Mouse (Mus musculus): ENCODE measurements at regions not wholly inside any gene's neighbourhood (a gene's known extent, or its start where the extent isn't known, plus 50 kb on each side); places are given as distances from the start of the nearest gene placed in this dataset.
"Not testable (repeated sequence)": the region's sequence is repeated elsewhere in the genome, so short reads cannot be mapped to it uniquely, and the experiment has no call there.

DNA sequence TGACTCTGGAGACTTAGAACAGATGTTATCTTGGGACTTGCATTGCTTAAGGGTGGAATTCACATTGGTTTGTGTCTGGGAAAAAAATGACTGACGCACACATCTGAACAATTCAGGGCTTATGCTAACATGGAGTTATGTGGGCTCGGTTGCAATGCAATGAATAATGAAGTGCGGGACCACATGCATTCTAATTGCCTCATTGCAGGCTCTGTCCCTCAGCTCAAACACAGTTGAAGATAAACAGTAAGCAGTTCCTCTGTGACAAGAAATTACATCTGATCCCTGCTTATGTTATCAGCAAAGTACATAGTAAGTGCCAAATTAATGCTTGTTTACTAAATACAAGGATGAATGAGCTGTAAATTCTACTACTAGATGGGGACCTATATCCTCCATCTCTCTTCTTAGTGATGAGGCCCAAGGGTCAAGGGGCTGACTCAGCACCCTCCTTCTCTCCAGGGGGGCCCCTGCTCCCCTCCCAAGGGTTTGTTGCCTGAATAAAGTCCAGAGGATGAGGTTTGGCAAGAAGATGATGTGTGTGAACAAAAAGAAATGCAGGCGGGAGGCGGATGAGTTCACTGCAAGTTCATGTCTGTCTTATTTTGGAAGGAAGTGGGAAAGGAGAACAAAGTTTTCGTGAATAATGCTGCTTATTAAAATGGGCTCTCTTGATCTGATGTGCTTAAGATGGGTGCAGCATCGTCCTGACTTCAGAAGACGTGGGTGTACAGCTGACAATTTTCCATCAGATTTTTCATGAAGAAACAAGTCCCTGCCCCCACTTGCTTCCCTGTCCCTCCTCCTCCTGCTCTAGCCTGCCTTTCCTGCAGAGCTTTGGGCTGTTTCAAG, 533.1 kb downstream of the Shisa9 start:
- DNase-seq (ENCODE audit: extremely low spot score, low spot score), result no peak

DNA sequence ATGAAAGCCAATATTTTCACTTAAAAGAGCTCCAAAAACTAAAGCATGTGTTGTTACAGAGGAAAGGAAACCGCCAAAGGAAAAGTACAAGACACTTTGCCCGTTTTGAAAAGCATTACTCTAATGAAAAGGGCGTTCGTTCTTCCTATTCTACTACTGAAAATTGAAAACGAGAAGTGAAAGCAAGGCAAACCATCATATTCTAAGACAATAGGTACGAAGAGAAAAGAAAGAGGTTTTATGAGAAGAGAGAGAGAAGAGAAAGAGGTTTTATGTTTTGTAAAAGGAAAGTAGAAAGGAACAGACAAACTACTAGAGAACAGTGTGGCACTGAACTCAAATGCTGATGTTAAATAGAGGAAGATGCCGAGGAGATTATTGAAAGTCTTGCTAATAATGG, 534.4 kb downstream of the Shisa9 start:
- no peak for DNase-seq (ENCODE audit: extremely low spot score, low spot score)

DNA sequence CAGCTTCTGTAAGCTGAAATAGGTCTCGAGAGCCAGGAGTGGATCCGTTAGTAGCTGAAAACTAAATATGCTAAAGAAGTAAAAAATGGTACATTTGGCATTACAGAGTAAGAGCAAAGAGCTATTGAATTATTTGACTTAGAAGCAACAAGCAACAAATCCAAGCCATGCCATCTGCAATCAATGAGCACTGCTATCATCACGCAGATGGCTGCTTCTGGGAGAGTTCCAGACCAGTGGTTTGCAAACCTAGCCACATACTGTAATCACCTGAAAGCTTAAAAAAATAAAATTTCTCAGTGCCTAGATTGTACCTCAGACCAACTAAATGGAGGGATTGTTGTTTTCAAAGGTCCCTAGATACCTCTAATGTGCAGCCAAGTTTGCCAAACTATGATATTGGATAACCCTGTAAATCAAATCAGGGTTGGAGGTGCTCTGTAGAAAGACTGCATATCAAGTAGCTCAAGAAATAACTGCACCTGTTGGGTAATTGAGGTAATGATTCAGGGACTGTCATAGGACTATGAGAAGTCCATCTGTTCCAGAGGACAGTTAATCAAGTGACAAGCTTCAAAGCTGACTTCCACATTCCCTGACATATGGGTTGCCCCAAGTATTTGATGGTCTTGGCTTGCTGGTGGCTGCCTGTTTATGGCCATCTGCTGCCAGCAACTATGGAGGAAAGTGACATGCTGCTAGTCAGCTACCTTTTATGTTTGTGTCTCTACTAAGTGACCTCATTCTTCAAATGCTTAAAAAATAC, 538.0 kb downstream of the Shisa9 start:
- DNase-seq (ENCODE audit: extremely low spot score, low spot score), result no peak

DNA sequence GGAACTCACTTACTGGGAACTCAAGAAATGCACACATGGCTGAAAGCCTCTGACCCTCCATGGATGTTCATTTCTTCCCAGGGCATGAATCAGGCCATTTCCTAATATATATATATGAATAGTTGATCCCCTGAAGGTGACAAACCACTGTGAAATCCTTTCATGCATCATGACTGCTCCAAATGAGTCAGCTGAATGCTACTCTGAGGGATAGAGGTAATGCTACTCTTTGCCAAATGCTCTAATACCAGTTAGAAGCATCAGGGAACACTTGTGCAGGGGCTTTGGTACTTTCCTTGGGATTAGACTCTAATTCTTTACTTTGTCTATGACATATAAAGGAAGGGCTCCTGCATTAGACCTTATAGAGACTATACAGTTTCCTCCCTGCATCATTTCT, 561.0 kb upstream of the Ercc4 start:
- no peak for DNase-seq (ENCODE audit: extremely low spot score, low spot score)

DNA sequence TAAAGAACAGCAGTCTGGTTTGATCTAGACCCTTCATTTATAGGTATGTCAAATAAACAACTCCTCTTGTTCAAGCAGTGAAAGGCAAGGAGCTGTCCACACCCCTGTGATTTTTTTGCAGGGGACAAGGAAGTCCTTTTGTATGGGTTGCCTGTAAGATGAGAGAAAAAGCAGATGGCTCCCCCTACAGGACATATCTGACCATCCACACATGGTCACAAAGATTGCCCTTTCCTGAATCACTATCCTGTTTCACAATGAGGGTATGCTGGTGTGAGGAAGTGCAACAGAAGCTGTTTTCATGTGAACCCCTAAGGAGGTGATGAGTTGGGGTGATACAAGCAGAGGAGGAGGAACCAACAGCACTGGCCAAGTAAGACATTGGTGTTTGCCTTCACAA, 520.6 kb upstream of the Ercc4 start:
- DNase-seq (ENCODE audit: extremely low spot score, low spot score), result no peak

DNA sequence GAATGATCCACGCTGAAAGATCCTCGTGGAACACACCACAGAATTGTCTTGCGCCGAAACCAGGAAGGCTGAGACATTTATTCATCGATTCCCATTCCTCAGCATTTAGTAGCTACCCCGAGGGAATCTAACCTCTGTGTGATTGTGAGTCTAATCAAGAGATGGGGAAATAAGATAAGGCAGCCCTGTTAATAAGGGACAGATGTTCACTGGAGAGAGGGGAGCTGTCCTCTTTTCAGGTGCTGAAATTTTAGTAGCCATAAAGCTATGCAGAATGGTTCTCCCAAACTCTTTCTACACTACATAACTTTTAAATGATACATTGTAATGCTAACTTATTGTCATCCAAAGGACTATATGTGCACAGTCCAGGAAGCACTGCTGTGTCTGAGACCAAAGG, 501.2 kb upstream of the Ercc4 start:
- peak; percentile 15 for DNase-seq (ENCODE audit: extremely low spot score, low spot score)

DNA sequence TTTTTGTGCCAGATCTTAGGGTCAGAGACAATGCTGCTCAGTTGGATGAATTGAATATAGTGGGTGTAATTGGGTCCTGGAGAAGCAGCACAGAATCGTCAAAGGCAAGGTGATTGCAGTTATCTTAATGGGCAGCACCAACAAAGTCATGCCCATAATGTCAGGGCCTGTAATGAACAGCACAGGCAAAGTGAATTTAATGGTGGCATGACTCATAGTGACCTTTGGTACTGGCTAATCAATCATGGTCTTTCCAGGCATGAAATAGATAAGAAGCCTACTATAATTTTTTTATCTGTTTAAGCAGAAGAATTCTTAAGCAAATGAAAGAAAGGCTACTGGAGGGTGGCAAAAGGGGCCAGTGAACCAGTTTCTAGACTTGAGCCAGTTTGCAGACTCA, 498.4 kb upstream of the Ercc4 start:
- no peak for DNase-seq (ENCODE audit: extremely low spot score, low spot score)

DNA sequence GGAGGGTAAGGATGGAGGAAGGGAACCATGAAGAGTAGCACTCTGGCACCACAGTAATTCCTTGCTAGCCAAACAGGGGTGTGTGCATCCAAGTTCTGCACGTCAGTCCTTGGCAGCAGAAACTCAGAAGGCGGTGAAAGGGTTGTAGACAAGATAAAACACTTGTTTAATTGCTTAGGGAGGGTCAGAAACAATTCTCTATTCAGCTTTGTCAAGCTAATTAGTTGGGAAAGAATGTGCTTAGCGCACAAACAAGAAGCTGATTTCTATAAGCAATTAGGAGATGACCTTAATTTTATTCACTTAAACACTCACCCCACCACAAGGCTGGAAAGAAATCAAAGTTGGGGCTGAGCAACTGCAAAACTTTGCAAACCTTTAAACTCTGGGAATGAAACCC, 491.7 kb upstream of the Ercc4 start:
- no peak for DNase-seq (ENCODE audit: extremely low spot score, low spot score)

DNA sequence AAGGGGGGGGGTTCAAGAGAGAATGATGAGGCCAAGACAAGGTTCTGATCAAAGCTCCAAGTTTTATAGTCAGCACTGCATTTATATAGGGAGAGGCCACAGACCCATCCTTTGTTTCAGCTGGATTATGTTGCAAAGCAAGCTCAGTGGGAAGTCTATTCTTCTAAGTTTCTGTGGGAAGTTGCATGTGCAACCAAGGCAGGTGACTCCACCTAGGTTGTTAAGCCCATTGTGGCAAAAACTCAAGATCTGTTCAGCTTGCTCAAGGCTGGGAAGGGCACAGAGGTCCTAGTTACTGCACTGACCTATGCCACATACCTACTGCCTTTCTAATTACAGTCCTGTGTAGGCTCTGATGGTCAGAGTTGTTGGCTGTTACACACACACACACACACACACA, 477.0 kb upstream of the Ercc4 start:
- DNase-seq (ENCODE audit: extremely low spot score, low spot score), result no peak

DNA sequence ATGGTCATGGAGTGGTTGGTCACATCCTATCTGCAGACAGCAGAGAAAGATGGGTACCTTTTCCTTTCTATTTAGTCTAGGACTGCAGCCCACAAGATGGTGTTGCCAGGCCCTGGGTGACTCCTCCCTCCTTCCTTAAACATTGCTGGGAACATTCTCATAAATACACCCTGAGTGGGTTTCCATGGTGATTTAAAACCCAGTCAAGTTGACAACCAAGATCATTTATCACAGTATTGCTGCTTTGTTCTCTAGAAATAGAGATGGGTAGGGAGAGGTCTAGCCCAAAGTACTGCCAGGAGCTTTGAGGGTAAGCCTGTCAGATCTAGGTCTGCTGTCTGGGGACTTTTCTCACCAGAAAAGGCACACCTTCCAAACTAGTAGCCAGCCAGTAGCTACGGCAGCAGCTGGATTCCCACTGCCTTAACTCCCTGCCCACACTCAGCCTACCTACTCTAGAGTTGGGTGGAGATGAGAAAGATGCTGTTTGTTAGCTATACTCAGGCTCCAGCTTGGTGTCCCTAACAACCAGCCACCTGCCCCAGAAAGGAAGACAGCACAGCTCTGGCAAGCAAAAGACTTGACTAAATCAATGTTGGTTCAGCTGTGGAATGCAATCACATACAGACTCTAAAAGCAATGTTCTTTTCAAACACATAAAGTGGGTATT, 470.4 kb upstream of the Ercc4 start:
- no peak for DNase-seq (ENCODE audit: extremely low spot score, low spot score)

DNA sequence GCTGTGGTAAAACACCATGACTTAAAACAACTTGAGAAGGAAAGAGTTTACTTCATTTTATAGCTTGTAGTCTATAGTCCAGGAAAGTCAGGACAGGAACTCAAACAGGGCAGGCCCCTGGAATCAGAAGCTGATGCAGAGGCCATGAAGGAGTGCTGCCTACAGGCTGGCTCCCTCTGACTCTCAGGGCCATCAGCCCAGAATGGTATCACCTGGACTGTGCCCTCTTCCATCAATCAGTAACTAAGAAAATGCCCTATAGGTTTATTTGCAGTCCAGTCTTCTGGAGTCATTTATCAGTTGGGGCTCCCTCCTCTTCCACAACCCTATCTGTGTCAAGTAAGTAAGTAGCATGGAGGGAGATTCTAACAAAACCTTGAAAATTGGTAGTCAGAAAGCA, 466.4 kb upstream of the Ercc4 start:
- no peak for DNase-seq (ENCODE audit: extremely low spot score, low spot score)

DNA sequence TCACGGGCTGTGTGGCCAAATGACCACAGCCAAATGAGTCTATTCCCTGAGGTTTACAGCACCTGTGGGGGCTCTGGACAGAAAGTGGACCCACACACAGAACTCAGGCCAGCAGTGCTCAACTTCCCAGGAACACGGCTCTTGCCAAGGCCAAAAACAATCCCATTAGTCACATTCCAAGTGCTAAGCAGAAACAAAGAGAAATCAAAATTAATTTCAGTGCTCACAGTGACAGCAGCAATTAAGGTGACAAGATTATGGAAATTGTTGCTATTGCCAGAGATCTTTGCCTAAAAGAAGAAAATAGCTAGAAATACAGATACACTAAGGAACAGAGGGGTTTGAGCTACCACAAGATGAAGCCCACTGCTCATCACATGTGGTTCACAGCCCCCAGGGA, 464.9 kb upstream of the Ercc4 start:
- no peak for DNase-seq (ENCODE audit: extremely low spot score, low spot score)

DNA sequence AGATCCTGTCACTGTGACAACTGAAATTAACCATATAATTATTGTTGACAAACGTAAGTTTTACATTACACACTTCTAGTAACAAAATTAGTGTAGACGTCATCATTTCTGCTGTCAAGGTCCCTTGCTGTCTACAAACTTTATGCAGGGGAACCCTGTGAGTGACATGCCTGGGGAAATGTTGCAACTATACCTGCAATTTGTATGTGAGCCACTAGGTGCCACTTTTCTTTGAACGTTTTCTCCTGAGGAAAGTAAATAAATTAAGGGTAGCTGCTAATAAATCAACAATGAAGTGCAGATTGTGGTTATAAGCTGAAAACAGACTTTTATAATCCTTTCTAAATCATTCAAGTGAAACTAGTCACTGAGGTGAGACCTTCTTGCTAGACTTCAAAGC, 457.3 kb upstream of the Ercc4 start:
- DNase-seq (ENCODE audit: extremely low spot score, low spot score), result no peak

DNA sequence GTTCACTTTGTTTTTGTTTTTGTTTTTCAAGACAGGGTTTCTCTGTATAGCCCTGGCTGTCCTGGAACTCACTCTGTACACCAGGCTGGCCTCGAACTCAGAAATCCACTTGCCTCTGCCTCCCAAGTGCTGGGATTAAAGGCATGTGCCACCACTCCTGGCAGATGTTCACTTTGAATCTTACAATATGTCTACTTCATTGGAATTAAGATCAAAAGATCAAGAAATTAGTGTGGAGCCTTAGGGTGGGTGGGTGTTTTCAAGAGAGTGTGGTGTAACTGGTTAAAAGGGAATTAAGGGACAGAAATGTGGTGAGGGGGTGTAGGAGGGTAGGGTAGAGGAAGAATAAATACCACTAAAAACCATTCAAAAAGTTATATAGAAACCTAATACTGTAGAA, 435.8 kb upstream of the Ercc4 start:
- not testable (repeated sequence) for DNase-seq (ENCODE audit: extremely low spot score, low spot score)

DNA sequence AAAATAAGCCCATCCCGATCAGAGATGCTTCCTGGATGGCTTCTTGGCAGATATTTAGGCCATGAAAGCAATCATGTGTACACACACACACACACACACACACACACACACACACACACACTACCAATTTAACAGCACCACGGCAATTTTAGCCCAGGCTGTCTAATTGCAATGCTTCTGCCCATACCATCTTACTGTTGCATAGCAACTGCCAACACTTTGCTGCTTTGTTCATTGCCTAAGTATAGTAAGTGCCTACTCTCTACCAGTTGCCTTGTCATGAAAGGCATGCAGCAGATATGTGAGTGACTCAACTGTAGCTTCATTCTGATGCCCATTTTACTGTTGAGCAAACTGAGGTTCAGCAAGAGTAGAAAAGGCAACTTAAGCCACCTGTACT, 428.0 kb upstream of the Ercc4 start:
- no peak for DNase-seq (ENCODE audit: extremely low spot score, low spot score)

DNA sequence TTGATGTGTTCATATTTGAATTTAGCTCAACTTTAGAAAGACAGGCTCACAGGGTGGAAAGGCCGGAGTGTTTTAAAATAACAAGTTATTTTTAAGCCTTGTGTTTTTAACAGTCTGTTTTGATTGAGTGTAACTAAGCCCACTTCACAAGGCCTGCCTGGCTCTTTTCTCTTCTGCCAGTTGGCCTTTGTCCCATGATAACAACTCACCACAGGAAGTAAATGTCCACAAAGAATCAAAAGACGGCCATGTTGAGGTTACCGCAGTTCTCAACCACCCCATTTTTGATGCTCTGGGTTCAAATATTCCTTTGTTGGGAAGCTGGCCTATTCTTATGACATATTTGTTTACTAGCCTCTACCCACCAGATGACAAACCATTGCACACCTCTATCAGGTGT, 423.7 kb upstream of the Ercc4 start:
- no peak for DNase-seq (ENCODE audit: extremely low spot score, low spot score)

DNA sequence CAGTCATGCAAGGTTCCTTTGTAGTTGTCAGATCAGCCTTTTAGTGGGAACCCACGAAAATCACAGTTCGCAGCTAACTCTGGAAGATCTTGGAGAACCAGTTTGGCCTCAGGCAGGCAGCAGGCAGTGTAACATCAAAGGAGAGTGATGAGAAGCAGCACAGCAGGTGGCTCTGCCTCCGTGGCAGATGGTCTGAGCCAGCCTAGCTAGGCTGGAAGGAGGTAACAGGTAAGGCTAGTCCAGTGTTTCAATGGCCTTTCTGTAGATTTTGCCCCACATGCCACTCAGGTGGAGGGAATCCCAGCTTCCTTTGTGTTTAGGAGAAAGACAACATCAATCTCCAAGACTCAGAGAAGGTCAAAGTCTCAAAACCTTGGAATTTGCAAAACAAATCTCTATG, 417.7 kb upstream of the Ercc4 start:
- no peak for DNase-seq (ENCODE audit: extremely low spot score, low spot score)

DNA sequence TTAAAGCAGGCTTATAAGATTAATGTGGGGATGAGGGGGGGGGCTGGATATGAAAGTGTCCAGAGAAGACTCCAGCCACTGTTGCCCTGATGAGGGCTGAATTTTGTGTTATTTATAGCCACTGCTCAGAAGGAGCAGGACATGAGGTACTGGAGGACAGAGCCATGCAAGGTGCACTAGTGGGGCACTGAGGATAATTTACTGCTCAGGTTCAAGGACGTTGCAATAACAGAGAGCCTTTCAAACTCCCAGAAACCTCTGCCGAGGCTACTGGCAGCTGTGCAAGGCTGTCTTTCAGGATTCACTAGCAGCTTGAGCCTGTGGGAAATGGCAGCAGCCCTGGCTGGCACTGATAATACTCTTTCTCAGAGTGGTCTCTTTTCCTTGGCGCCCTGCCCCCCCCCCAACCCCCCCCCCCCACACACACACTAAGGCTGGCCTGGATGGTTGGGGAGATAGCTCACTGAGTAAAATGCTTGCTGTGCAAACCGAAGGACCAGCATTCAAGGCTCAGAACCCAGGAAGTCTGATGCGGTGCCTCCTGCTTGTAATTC, 416.7 kb upstream of the Ercc4 start:
- DNase-seq (ENCODE audit: extremely low spot score, low spot score), result no peak

DNA sequence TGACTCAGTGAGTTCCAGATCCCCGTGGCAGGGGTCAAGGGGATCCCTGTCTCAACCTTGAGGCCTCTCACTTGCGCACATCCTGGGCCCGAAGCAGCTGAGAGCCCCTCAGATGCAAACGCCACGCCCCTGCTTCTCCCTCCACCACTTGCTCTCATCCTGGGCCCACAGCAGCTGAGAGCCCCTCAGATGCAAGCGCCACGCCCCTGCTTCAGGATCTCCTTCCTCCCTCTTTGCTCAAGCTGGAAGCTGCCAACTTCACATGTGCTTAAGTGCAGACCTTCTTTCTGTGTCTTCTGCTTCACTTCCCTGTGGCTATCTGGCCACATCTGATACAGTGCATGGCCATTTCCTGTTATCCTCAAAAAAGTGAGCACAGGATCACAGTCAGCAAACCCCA, 416.1 kb upstream of the Ercc4 start:
- no peak for DNase-seq (ENCODE audit: extremely low spot score, low spot score)

DNA sequence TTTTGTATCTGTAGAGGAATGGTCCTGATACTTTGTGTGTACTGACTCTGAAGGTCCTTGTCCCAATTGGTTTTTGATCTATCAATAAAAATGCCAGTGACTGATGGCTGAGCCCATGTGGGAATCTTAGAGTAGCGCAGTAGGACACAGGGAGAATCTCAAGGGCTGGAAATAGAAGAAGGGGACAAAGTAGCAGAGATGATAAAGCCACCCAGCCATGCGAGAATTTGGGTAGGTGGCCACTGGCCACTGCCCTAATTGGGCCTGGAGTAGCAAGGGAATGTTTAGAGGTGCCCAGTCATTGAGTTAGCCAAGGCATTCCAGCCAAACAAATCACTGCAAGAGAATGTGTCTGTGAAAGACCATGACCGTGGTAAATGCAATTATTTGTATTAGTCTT, 414.8 kb upstream of the Ercc4 start:
- no peak for DNase-seq (ENCODE audit: extremely low spot score, low spot score)

DNA sequence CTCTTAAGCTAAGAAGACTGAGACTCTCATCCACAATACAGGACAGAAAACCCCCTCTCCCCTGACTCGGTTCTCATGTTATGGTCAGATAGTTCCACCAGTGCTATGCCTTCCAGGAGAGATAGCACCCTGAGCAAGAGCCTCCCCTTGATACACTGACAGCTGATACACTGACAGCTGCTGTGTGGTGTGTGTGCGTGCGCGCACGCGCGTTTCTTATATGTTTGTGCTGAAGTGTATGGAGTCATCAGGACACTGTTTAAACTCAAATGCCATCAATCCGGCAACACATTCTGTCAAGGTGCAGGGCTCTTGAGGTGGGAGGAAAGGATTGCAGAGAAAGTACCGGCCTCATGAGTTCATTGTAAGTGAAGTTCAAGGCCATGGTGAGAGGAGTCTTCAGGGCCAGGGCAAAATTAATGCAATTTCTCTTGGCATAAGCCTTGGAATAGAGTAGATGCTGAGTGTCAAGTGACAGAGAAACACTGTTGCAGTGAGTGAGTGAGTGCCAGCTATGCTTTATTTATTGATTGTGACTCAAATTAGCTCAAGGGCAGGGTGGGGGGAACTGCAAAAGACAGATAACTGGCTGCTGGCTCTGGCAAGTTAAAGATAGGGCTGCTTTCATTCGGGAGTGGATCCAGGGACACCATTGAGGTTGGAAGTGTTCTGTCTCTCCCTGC, 412.4 kb upstream of the Ercc4 start:
- no peak for DNase-seq (ENCODE audit: extremely low spot score, low spot score)

DNA sequence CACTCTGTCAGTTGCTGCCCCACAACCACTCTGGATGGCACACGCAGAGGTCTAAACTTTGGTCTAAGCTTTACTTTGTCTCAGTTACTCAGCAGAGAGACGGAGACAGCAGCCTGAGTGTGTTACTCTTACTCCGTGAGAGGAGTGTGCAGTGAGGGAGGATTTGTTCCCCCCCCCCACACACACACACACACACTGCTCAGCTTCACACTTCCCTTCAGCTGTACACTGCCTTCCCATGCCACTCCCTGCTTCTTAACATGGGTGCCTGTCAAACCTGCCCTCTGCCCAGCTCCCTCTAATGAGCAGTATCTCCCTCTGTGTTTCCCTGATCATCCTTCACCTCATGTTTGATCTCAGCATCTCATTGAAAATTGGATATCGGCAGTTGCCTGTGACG, 409.9 kb upstream of the Ercc4 start:
- no peak for DNase-seq (ENCODE audit: extremely low spot score, low spot score)
